Mouse (Mus musculus) neural tube, embryonic 14.5 days (tissue): Measurements from ENCODE around the gene Unkl. TPM values are rescaled to one million over a fixed set of nuclear protein-coding genes. Genes with fewer than 3 reads are reported as not detected.

Source experiments
- ATAC-seq: fragments of 200-750 bp; cut with Nextera tagmentation; 2 replicates; pipeline ENCODE4 v1.8.0; 2017; ENCODE audit warnings: low read depth, mild to moderate bottlenecking, moderate TSS enrichment, moderate library complexity
- H3K27ac ChIP-seq: fragments of 300-500 bp; sonication (generic); 2 replicates; pipeline ENCODE4 v1.5.1; 2014; ENCODE audit warnings: low read depth, mild to moderate bottlenecking, control low read depth, low read length, moderate library complexity, mixed read lengths
- H3K27me3 ChIP-seq: fragments of 300-500 bp; sonication (generic); 2 replicates; pipeline ENCODE4 v1.6.1; 2014; ENCODE audit warnings: low read length; ENCODE audit not compliant: control insufficient read depth, insufficient read depth
- H3K36me3 ChIP-seq: fragments of 300-500 bp; sonication (generic); 2 replicates; pipeline ENCODE4 v1.6.1; 2014; ENCODE audit warnings: low read length, mixed read lengths; ENCODE audit not compliant: control insufficient read depth, insufficient read depth
- H3K4me1 ChIP-seq: fragments of 300-500 bp; sonication (generic); 2 replicates; pipeline ENCODE4 v1.6.1; 2014; ENCODE audit warnings: low read length; ENCODE audit not compliant: control insufficient read depth, insufficient read depth
- H3K4me2 ChIP-seq: fragments of 300-500 bp; sonication (generic); 2 replicates; pipeline ENCODE4 v1.6.1; 2014; ENCODE audit warnings: mild to moderate bottlenecking, low read depth, low read length, control low read depth
- H3K4me3 ChIP-seq: fragments of 300-500 bp; sonication (generic); 2 replicates; pipeline ENCODE4 v1.5.1; 2014; ENCODE audit warnings: low read depth, low read length, control low read depth, mixed read lengths
- H3K9ac ChIP-seq: fragments of 300-500 bp; sonication (generic); replicated peaks from 2 replicates; pipeline ENCODE4 v1.6.1; 2014; ENCODE audit warnings: low read depth, mild to moderate bottlenecking, control low read depth, low read length, mixed read lengths
- H3K9me3 ChIP-seq: fragments of 300-500 bp; sonication (generic); 2 replicates; pipeline ENCODE4 v1.6.1; 2016; ENCODE audit warnings: low read length; ENCODE audit not compliant: control insufficient read depth
- WGBS: fragments of 180-500 bp; shearing (Covaris S2); extraction: QIAGEN DNeasy Blood & Tissue Kit; methylation state at CpG from one replicate; pipeline ENCODE4 v1.1.7; 2014; 5-methylcytosine and 5-hydroxymethylcytosine counted together
- polyA plus RNA-seq: library from polyadenylated mRNA; unstranded; fragments of >200 nt; fragmentation: Nextera tagmentation; extraction: Ambion mirVana; gene quantifications from 2 replicates; pipeline ENCODE4 v1.2.1, GENCODE M21; 2014

The Unkl gene
- polyA plus RNA-seq, 1 experiment from 2014 or later, result 9.1 TPM

- 89% methylated on average over 11 of the region's 11 CpGs for WGBS
- H3K27ac ChIP-seq, result no peak overlapping the region
- no peaks in the 10 kb centered on the region for H3K9me3 ChIP-seq
- H3K4me3 ChIP-seq, result no peak overlapping the region
- H3K9ac ChIP-seq, result no peak overlapping the region
- ATAC-seq, result no peak
- peaks cover 21% of the 10 kb centered on the region for H3K36me3 ChIP-seq
- no peak overlapping the region for H3K4me2 ChIP-seq
- H3K4me1 ChIP-seq, result peaks cover 13% of the 10 kb centered on the region
- no peaks in the 10 kb centered on the region for H3K27me3 ChIP-seq
Measured at GRCm38 (mm10) chr17:25243131-25243780, 55.1 kb downstream of the Unkl start.

GRCm38 (mm10) chr17:25244239-25244638, 56.0 kb downstream of the Unkl start:
- Histone ChIP-seq H3K9me3 (no peaks in the 10 kb centered on the region), H3K4me2 (no peak overlapping the region), H3K9ac (no peak overlapping the region), H3K27ac (no peak overlapping the region), H3K27me3 (no peaks in the 10 kb centered on the region), H3K4me1 (peaks cover 10% of the 10 kb centered on the region), H3K4me3 (no peak overlapping the region), H3K36me3 (peaks cover 21% of the 10 kb centered on the region)
- no peak for ATAC-seq
- 88% methylated on average over 16 of the region's 16 CpGs for WGBS

DNA sequence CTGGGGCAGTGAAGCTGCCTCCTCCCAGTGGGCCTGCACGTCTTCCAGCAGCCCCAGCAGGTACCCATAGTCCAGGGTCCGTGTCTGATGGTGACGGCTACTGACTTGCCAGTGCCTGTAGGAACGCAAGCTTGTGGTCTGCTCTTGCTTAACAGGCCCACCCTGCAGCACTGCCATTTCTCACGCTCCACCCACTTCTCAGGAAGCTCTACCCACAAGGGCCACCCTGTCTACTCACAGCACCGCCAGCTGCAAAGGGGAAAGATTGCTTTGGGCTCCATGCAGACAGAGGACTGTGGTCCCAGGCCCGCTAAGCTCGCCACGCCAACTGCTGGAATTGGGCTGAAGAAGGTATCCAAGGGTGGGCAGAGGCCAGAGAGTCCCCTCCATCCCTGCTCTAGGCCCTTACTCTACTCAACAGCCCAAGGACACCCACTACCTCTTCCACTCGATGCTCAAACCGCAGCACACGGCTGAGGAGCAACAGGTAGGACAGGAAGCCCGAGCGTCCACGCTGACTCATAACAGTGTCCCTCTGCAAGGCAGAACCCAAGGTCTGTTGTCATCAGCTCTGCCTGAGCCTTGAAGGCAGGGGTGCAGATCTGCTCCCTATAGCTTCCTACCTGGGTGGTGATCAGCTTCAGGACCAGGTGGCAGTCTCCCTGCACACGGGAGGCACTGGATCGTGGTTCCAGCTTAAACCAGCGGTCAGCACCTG, 60.0 kb downstream of the Unkl start:
- H3K4me1 ChIP-seq, result peaks cover 5% of the 10 kb centered on the region; the same call in 1 of the 2 replicates
- peaks cover 16% of the 10 kb centered on the region for H3K36me3 ChIP-seq
- H3K27ac ChIP-seq, result no peak overlapping the region
- H3K27me3 ChIP-seq, result no peaks in the 10 kb centered on the region
- no peaks in the 10 kb centered on the region for H3K9me3 ChIP-seq
- no peak overlapping the region for H3K4me2 ChIP-seq
- ATAC-seq, result no peak
- WGBS, result 83% methylated on average over 18 of the region's 18 CpGs
- H3K4me3 ChIP-seq, result no peak overlapping the region
- H3K9ac ChIP-seq, result no peak overlapping the region

DNA sequence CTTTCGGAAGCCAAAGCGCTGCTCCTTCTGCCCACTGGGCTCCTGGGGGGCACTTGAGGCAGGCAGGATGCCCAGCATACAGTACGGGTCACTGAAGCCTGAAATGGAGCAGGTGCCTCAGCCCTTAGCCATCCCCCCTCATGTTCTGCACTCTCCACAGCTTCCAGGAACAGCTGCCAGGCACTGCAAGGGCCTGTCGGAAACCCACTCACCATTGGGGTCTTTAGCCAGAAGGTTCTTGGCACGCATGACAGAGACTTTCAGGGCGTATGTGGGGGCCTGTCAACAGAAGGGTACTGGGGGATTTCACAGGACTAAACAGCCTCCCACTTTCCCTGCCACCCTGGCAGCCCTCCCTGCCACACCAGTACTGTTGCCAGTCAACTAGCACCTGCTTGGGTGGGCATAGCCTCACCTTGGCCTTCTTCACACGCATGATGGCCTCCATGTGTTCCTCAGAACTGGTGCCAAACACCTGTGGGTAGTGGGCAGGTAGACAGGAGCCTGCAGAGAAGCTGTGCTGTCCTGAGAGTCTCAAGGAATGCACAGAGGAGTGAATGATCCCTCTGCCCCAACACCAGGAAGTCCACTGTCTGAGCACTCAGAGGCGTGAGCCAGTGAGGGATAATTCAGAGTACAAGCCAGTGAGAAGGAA, 62.1 kb downstream of the Unkl start:
- Histone ChIP-seq H3K4me1 (peaks cover 16% of the 10 kb centered on the region), H3K4me2 (no peak overlapping the region), H3K27ac (no peak overlapping the region; the same call in 1 of the 2 replicates), H3K36me3 (no peaks in the 10 kb centered on the region), H3K4me3 (no peak overlapping the region), H3K9me3 (no peaks in the 10 kb centered on the region), H3K9ac (no peak overlapping the region), H3K27me3 (no peaks in the 10 kb centered on the region)
- ATAC-seq, result no peak
- 77% methylated on average over 8 of the region's 8 CpGs for WGBS

GRCm38 (mm10) chr17:25252643-25253042, 64.4 kb downstream of the Unkl start:
- peaks cover 8% of the 10 kb centered on the region for H3K27me3 ChIP-seq
- ATAC-seq, result peak; percentile 59; the same call in 1 of the 2 replicates
- H3K36me3 ChIP-seq, result no peaks in the 10 kb centered on the region
- no peak overlapping the region for H3K9ac ChIP-seq
- no peaks in the 10 kb centered on the region for H3K9me3 ChIP-seq
- H3K4me3 ChIP-seq, result no peak overlapping the region
- peaks cover 24% of the 10 kb centered on the region for H3K4me1 ChIP-seq
- WGBS, result 27% methylated on average over 3 of the region's 3 CpGs
- H3K27ac ChIP-seq, result peak overlapping the region; percentile 23; the same call in 1 of the 2 replicates
- H3K4me2 ChIP-seq, result no peak overlapping the region

DNA sequence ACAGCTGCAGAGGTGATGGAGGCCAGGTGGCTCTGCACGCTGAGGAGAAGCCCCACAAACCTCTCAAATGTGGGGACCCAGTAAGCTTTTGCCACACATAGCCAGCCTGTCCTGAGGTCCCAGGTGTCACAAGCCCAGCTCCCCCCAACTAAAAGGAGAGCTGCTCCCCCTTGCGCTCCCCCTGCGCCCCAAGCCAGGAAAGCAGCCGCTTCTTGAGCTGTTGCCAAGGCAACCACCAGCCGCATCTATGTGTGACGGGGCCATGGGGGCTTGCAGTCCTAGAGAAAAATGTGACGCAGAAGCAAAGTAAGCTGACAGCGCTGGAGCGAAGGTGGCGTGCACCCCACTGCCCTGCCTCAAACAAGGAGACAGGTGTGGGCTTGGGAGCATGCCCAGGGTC, 65.6 kb downstream of the Unkl start:
- H3K9me3 ChIP-seq, result no peaks in the 10 kb centered on the region
- 0 out of 2 replicates have a peak overlapping the region, but pooled peaks have one; percentile 12 for H3K27ac ChIP-seq
- H3K27me3 ChIP-seq, result peaks cover 8% of the 10 kb centered on the region
- H3K4me2 ChIP-seq, result peak overlapping the region; percentile 23
- H3K4me3 ChIP-seq, result no peak overlapping the region
- ATAC-seq, result 0 out of 2 replicates have a peak, but pooled peaks have one; percentile 23
- H3K4me1 ChIP-seq, result peaks cover 24% of the 10 kb centered on the region
- no peaks in the 10 kb centered on the region for H3K36me3 ChIP-seq
- WGBS, result 16% methylated on average over 10 of the region's 10 CpGs
- H3K9ac ChIP-seq, result peak overlapping the region; percentile 25; the same call in 1 of the 2 replicates

DNA sequence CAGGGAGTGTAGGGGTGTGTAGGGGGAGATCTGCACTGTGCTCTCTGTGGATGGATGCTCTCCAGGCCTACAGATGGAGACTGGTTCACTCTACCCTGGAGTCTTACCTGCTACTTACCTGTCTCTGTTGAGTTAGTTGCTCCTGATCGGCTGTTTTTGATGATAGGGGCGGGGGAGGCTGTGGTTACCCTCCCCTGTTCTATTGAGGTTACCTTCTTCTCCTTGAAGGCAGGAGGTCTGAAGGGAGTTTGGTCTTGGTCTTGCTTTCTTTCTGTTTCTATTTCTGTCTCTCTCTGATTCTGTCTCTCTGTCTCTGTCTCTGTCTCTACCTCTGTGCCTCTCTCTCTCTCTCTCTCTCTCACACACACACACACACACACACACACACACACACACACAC, 66.9 kb downstream of the Unkl start:
- 52% methylated on average over 2 of the region's 2 CpGs for WGBS
- H3K4me3 ChIP-seq, result no peak overlapping the region
- H3K9ac ChIP-seq, result no peak overlapping the region
- H3K27ac ChIP-seq, result no peak overlapping the region
- 0 out of 2 replicates have a peak, but pooled peaks cover 6% of the 10 kb centered on the region for H3K36me3 ChIP-seq
- no peak overlapping the region for H3K4me2 ChIP-seq
- H3K9me3 ChIP-seq, result no peaks in the 10 kb centered on the region
- peaks cover 24% of the 10 kb centered on the region for H3K4me1 ChIP-seq
- H3K27me3 ChIP-seq, result peaks cover 8% of the 10 kb centered on the region
- ATAC-seq, result no peak

DNA sequence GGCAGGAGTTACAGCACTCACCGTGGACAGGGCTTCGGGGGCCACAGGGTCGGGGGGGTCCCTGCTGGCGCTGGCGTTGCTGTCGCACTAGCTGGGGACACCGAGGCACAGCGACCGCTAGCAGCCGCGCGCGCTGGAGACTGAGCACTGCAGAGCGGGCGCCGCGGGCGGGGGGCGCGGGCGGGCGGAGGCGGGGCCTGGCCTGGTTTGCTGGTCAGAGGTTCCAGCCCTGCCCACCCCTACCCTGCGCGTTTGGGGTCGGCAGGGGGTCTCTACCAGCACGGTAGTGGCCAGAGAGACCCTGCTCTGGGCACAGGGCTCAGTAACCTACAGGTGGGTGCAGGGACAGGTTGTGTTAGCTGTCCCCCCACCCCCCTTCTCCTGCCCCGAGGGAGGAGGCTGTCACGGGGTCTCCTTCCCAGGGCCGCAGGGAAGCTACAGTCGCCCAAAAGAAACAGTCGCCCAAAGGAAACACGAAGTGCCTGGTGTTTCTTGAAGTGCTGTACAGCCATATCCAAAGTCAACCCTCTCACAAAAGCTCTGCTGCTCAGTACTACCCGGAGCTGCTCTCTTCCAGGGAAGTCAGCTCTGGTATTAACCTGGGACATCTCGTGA, 68.0 kb downstream of the Unkl start, which contains the start of gene Baiap3:
Gene Baiap3 (minus strand): TSS at position 225 of the 615 bp plus-strand sequence.
- Histone ChIP-seq H3K36me3 (0 out of 2 replicates have a peak, but pooled peaks cover 7% of the 10 kb centered on the region), H3K4me3 (peak within 1 kb of the TSS; percentile 17), H3K4me2 (peak within 1 kb of the TSS; percentile 48), H3K27ac (no peak within 1 kb of the TSS), H3K27me3 (peaks cover 8% of the 10 kb centered on the region), H3K9me3 (no peaks in the 10 kb centered on the region), H3K9ac (peak within 1 kb of the TSS; percentile 32; the same call in 1 of the 2 replicates), H3K4me1 (peaks cover 24% of the 10 kb centered on the region)
- no peak for ATAC-seq
- 5% methylated on average over 35 of the region's 35 CpGs for WGBS
